Mouse (Mus musculus) heart, postnatal 0 days (tissue): ENCODE results near the gene Slc35e3. TPM values are rescaled to one million over a fixed set of nuclear protein-coding genes. Genes with fewer than 3 reads are reported as not detected.
"Not testable (repeated sequence)": the region's sequence is repeated elsewhere in the genome, so short reads cannot be mapped to it uniquely, and the experiment has no call there.

ENCODE experiments used
- ATAC-seq: fragments of 200-750 bp; cut with Nextera tagmentation; 2 replicates; pipeline ENCODE4 v1.8.0; 2017; ENCODE audit warnings: low read depth, moderate number of reproducible peaks, moderate library complexity; ENCODE audit not compliant: insufficient read depth
- DNase-seq: peaks from one replicate; pipeline ENCODE4 v3.0.0-alpha.2; 2016; ENCODE audit warnings: low spot score
- H3K27ac ChIP-seq: fragments of 300-500 bp; sonication (generic); 2 replicates; pipeline ENCODE4 v1.5.1; 2014; ENCODE audit warnings: low read depth, mild to moderate bottlenecking
- H3K27me3 ChIP-seq: fragments of 300-500 bp; sonication (generic); 2 replicates; pipeline ENCODE4 v1.6.1; 2014; ENCODE audit warnings: low read length, mixed read lengths; ENCODE audit not compliant: control insufficient read depth, insufficient read depth
- H3K36me3 ChIP-seq: fragments of 300-500 bp; sonication (generic); replicated peaks from 2 replicates; pipeline ENCODE4 v1.6.1; 2014; ENCODE audit warnings: low read length, mixed read lengths; ENCODE audit not compliant: control insufficient read depth, insufficient read depth
- H3K4me1 ChIP-seq: fragments of 300-500 bp; sonication (generic); 2 replicates; pipeline ENCODE4 v1.6.1; 2014; ENCODE audit warnings: antibody characterized with exemption; ENCODE audit not compliant: control insufficient read depth, insufficient read depth
- H3K4me2 ChIP-seq: fragments of 300-500 bp; sonication (generic); 2 replicates; pipeline ENCODE4 v1.6.1; 2014; ENCODE audit warnings: low read depth, mild to moderate bottlenecking, low read length, moderate library complexity
- H3K4me3 ChIP-seq: fragments of 300-500 bp; sonication (generic); 2 replicates; pipeline ENCODE4 v1.5.1; 2014; ENCODE audit warnings: low read depth, low read length
- H3K9ac ChIP-seq: fragments of 300-500 bp; sonication (generic); replicated peaks from 2 replicates; pipeline ENCODE4 v1.6.1; 2014; ENCODE audit warnings: low read depth, low read length, mixed read lengths
- H3K9me3 ChIP-seq: fragments of 300-500 bp; sonication (generic); replicated peaks from 2 replicates; pipeline ENCODE4 v1.6.1; 2016; ENCODE audit warnings: low read length; ENCODE audit not compliant: control insufficient read depth
- CTCF ChIP-seq: IDR thresholded peaks from 2 replicates; pipeline ENCODE4 v1.5.1; 2016; ENCODE audit warnings: antibody characterized with exemption, control low read depth, low read depth
- EP300 ChIP-seq: IDR thresholded peaks from 2 replicates; pipeline ENCODE4 v1.6.1; 2016; ENCODE audit warnings: antibody characterized with exemption, low read depth
- WGBS: fragments of 180-500 bp; shearing (Covaris S2); extraction: QIAGEN DNeasy Blood & Tissue Kit; methylation state at CpG from one replicate; pipeline ENCODE4 v1.1.7; 2014; 5-methylcytosine and 5-hydroxymethylcytosine counted together
- polyA plus RNA-seq: library from polyadenylated mRNA; unstranded; fragments of >200 nt; fragmentation: Nextera tagmentation; extraction: Ambion mirVana; gene quantifications from 2 replicates; pipeline ENCODE4 v1.2.1, GENCODE M21; 2015
- total RNA-seq: library from RNA; depleted of rRNA; stranded (reverse); fragments of >200 nt; gene quantifications from 2 replicates; pipeline ENCODE4 v1.2.3, GENCODE M21; 2014; ENCODE audit warnings: low replicate concordance

The Slc35e3 gene
- total and polyA plus RNA-seq, 2 experiments from 2014 or later, result 4.2 to 6.8 TPM

DNA sequence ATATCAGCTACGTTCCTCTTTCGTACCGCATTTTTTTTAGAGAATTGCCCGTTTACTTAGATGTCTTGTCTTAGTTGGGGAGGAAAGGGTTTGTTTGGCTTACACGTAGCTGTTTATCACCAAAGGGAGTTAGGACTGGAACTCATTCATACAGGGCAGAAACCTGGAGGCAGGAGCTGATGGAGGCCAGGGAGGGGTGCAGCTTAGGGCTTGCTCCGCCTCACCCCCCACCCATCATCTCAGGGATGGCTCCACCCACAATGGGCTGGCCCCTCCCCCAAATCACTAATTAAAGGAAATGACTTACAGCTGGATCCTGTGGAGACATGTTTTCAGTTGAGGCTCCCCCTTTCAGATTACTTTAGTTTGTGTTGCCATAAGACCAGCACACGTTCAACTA, 1.5 kb upstream of the Slc35e3 start:
- no peak overlapping the region for H3K9ac ChIP-seq
- H3K4me1 ChIP-seq, result no peaks in the 10 kb centered on the region
- ATAC-seq (no peak), DNase-seq (no peak)
- H3K4me3 ChIP-seq, result no peak overlapping the region
- no peaks in the 10 kb centered on the region for H3K27me3 ChIP-seq
- peaks cover 33% of the 10 kb centered on the region for H3K36me3 ChIP-seq
- H3K27ac ChIP-seq, result no peak overlapping the region
- no peak for TF ChIP-seq EP300
- no peak for TF ChIP-seq CTCF
- 85% methylated on average over 7 of the region's 7 CpGs for WGBS
- no peaks in the 10 kb centered on the region for H3K9me3 ChIP-seq
- no peak overlapping the region for H3K4me2 ChIP-seq

DNA sequence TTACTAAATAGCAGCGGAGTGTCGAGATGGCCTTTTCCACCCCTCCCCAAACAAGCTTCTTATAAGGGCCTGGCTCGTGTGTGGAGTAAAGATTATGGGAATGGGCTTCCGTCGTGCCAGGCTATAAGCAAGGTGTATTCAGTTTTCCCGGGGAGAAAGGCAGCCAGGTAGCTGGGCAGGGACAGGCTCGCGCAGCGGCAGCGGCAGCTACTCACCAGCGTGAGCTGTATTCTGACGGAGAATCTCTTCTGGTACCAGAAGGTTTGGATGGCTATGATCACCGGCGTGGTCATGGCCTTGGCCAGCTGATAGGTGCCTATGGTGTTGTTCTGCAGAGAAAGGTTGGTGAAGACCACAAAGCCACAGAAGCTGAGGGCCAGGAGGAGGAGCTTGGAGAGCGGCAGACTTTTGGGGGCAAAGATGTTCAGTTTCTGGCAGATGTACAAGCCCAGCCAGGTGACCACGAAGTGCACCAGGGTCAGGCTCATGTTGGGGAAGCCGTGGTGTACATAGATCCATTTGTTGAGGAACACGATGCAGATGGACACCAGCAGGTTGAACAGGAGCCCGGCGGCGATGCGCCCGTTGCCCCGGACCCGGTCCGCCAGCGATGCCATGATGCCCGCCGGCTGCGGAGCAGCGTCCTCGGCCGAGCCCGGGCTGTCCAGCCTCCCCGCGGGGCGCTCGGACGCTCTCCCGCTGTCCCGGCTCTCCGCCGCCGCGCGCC, 432 bp downstream of the Slc35e3 start:
- H3K9ac ChIP-seq, result peak overlapping the region; percentile 43; the same call in 1 of the 2 replicates
- H3K36me3 ChIP-seq, result peaks cover 17% of the 10 kb centered on the region
- not testable (repeated sequence) for H3K27me3 ChIP-seq, H3K9me3 ChIP-seq, DNase-seq, H3K27ac ChIP-seq, H3K4me1 ChIP-seq
- 2% methylated on average over 16 of the region's 46 CpGs for WGBS
- H3K4me2 ChIP-seq, result peak overlapping the region; percentile 76
- ATAC-seq, result peak; percentile 4; the same call in 1 of the 2 replicates
- peak overlapping the region; percentile 57 for H3K4me3 ChIP-seq

DNA sequence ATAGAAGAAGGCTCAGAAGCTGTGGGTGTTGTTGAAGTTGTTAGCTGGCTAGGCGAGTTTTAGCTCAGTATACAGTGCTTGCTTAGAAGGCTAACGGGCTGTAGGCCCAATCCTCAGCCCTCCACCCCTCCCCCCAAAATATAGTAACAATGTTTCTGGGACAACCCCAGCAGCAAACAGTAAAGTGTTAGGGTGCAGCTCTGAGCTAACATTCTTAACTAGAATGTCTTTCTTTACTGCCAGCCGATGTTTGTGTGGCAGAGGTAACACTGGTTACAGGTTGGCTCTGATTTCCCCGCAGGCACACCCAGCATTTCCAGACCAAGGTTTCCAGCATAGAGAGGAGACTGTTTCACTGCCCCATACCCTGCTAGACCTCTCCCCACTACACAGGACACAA, 2.2 kb downstream of the Slc35e3 start:
- no peak for ATAC-seq
- H3K4me3 ChIP-seq, result no peak overlapping the region

DNA sequence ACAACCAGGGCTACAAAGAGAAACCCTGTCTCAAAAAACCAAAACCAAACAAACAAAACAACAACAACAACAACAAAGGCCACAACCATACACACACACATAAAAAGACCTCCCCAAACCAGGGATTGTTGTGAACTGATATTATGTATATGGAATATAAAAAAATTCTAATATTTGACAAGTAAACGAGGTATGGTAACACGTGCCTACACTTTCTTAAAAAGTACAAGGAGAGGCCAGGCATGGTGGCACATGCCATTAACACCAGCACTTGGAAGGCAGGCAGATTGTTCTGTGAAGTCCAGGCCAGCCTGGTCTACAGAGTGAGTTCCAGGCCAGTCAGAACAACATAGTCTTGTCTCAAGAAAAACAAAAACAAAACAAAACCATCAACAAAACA, 3.0 kb downstream of the Slc35e3 start:
- ATAC-seq (no peak), DNase-seq (no peak)
- peaks cover 11% of the 10 kb centered on the region for H3K36me3 ChIP-seq
- no peak for TF ChIP-seq CTCF
- no peak overlapping the region for H3K27ac ChIP-seq
- H3K27me3 ChIP-seq, result no peaks in the 10 kb centered on the region
- 91% methylated on average over 2 of the region's 2 CpGs for WGBS
- H3K4me2 ChIP-seq, result no peak overlapping the region
- H3K4me1 ChIP-seq, result no peaks in the 10 kb centered on the region
- H3K9ac ChIP-seq, result no peak overlapping the region
- no peaks in the 10 kb centered on the region for H3K9me3 ChIP-seq
- no peak overlapping the region for H3K4me3 ChIP-seq

More for the DNA sequence above, 2.2 kb downstream of the Slc35e3 start:
- H3K9me3 ChIP-seq, result no peaks in the 10 kb centered on the region
- 88% methylated on average over 4 of the region's 4 CpGs for WGBS
- H3K9ac ChIP-seq, result no peak overlapping the region
- no peak for DNase-seq
- no peak overlapping the region for H3K4me2 ChIP-seq
- H3K36me3 ChIP-seq, result peaks cover 7% of the 10 kb centered on the region; the same call in 1 of the 2 replicates
- H3K27ac ChIP-seq, result no peak overlapping the region
- TF ChIP-seq EP300 (no peak), CTCF (no peak)
- no peaks in the 10 kb centered on the region for H3K4me1 ChIP-seq
- H3K27me3 ChIP-seq, result no peaks in the 10 kb centered on the region

DNA sequence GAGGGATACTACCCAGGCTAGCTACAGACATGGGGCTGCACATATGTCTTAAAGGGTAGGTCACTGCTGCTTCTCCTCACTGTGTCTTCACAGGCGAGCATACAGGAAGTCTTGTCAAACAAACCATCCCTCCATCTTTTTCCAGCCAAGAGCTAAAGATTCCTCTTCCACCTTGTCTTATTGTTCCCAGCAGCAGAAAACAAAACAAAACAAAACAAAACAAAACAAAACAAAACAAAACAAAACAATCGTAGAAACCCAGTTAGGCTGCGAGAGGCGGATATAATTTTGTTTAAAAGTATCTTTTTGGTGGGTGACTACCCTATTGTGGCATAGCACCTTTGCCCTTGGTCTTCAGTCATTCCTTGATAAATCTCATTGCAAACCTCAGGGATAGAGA, 3.5 kb downstream of the Slc35e3 start:
- peaks cover 13% of the 10 kb centered on the region for H3K36me3 ChIP-seq
- H3K4me3 ChIP-seq, result no peak overlapping the region
- ATAC-seq (no peak), DNase-seq (no peak)
- no peaks in the 10 kb centered on the region for H3K9me3 ChIP-seq
- no peak overlapping the region for H3K27ac ChIP-seq
- H3K9ac ChIP-seq, result no peak overlapping the region; the same call in 1 of the 2 replicates
- 81% methylated on average over 4 of the region's 4 CpGs for WGBS
- no peaks in the 10 kb centered on the region for H3K4me1 ChIP-seq
- TF ChIP-seq CTCF (no peak), EP300 (no peak)
- H3K4me2 ChIP-seq, result no peak overlapping the region
- no peaks in the 10 kb centered on the region for H3K27me3 ChIP-seq
